16 mouse cellular contexts compared by ENCODE assay signal in the genomic region with DNA sequence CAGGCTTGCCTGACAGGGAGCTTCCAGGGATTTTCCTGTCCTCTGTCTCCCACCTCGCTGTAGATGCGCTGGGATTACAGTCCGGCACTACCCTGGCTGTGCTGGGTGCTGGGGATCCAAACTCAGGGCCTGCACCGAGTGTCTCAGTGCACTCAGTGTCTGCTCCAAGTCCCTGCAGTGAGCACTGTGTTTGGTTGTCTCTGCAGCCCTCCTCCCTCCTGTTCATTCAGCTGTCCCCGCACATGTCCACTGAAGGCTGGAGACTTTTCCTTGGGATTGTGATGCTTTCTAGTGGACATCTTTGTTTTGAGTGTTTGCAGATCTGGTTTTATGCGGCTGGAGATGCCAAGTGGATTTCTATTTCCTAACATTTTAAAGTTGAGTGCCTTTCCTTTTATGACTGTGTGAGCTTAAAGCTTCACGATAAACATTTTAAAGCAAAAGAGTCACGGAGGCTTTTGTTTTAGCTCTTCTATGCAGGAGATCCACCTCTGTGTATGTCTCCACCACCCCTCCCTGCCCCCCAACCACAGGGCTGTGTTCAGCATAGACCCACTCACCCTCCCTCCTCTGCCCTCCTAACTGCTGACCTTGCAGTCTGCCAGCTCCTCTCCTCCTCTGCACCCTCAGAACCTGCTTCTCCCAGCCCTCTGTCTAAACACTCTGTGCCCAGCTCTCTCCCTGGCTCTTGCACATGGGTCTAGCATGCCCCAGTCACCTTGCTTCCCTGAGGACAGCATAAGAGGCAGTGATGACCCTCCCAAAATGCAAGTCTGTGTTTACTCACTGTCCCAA. TPM values are rescaled to one million over a fixed set of nuclear protein-coding genes. Genes with fewer than 3 reads are reported as not detected.
DNase-seq lines count a peak whose midpoint lies in the region; ATAC-seq lines count a peak whose summit lies in the region.
"Had no signal": no experiment of that assay in that cellular context is flagged by ENCODE, and none has a peak within 500 bp of the region (broad histone marks: within the 10 kb centered on the region; RNA-seq: fewer than 3 reads in every experiment).

No protein-coding gene starts in this region.

- H3K4me1 ChIP-seq in hindbrain, embryonic 14.5 days (replicated peaks; ENCODE audit: control insufficient read depth, insufficient read depth, low read length), result peaks cover 12% of the 10 kb centered on the region; the same call in 1 of the 2 replicates
- no peaks in the 10 kb centered on the region; the same call in 1 of the 2 replicates for H3K4me1 ChIP-seq in hindbrain, embryonic 11.5 days (replicated peaks; ENCODE audit: control insufficient read depth, insufficient read depth, low read length)
- H3K4me1 ChIP-seq: heart, embryonic 12.5 days had no signal

- no peaks in the 10 kb centered on the region for H3K36me3 ChIP-seq in hindbrain, embryonic 14.5 days (replicated peaks; ENCODE audit: control insufficient read depth, insufficient read depth)
- no peaks in the 10 kb centered on the region for H3K36me3 ChIP-seq in hindbrain, embryonic 11.5 days (ENCODE audit: control insufficient read depth, insufficient read depth, low read length)
- H3K36me3 ChIP-seq: forebrain, embryonic 12.5 days; heart, embryonic 12.5 days had no signal

- ATAC-seq in hindbrain, embryonic 14.5 days (ENCODE audit: low FRiP score), result no peak
- ATAC-seq in hindbrain, embryonic 11.5 days (ENCODE audit: low FRiP score), result no peak
- ATAC-seq in megakaryocyte progenitor cell, adult 5-6 weeks (replicated peaks; ENCODE audit: poor library complexity), result no peak

- DNase-seq in cerebellum, postnatal 14 days, result peak; percentile 47 to 65
- DNase-seq in cerebellum, adult 11-12 months, result no peak
- DNase-seq in hindbrain, embryonic 14.5 days (ENCODE audit: low spot score), result no peak
- no peak for DNase-seq in hindbrain, embryonic 11.5 days (ENCODE audit: low spot score)
- DNase-seq in adrenal gland, postnatal 36 days, result peak; percentile 52 to 62
- DNase-seq in kidney, postnatal 10 days, result peak; percentile 62
- no peak for DNase-seq in testis, postnatal 14 days (ENCODE audit: low spot score)
- DNase-seq: cerebellum, adult 8-10 months; gastrocnemius, postnatal 36 days; midbrain, embryonic 14.5 days; spleen, adult 18-20 months had no signal

- no peak overlapping the region for H3K4me3 ChIP-seq in hindbrain, embryonic 14.5 days (replicated peaks; ENCODE audit: low read length)
- H3K4me3 ChIP-seq in hindbrain, embryonic 11.5 days (ENCODE audit: low read depth, low read length), result no peak overlapping the region
- H3K4me3 ChIP-seq: forebrain, embryonic 12.5 days; heart, embryonic 12.5 days had no signal

- 71% methylated on average over 8 of the region's 8 CpGs for WGBS in hindbrain, embryonic 14.5 days
- 78% methylated on average over 8 of the region's 8 CpGs for WGBS in hindbrain, embryonic 11.5 days

- H3K9me3 ChIP-seq in hindbrain, embryonic 14.5 days (ENCODE audit: control insufficient read depth, low read length), result no peaks in the 10 kb centered on the region
- H3K9me3 ChIP-seq in hindbrain, embryonic 11.5 days (ENCODE audit: control insufficient read depth, low read length), result no peaks in the 10 kb centered on the region
- H3K9me3 ChIP-seq: forebrain, embryonic 12.5 days; heart, embryonic 12.5 days had no signal

- no peak overlapping the region for H3K9ac ChIP-seq in hindbrain, embryonic 14.5 days
- no peak overlapping the region for H3K9ac ChIP-seq in hindbrain, embryonic 11.5 days (ENCODE audit: low read depth, low read length)
- H3K9ac ChIP-seq: forebrain, embryonic 12.5 days; heart, embryonic 12.5 days; liver, embryonic 14.5 days had no signal

- H3K27ac ChIP-seq in hindbrain, embryonic 14.5 days, result peak overlapping the region; percentile 26
- no peak overlapping the region for H3K27ac ChIP-seq in hindbrain, embryonic 11.5 days (ENCODE audit: low read depth, low read length)
- H3K27ac ChIP-seq: forebrain, embryonic 12.5 days; liver, embryonic 14.5 days had no signal

- no peak overlapping the region for H3K4me2 ChIP-seq in hindbrain, embryonic 14.5 days (replicated peaks)
- H3K4me2 ChIP-seq in hindbrain, embryonic 11.5 days (replicated peaks; ENCODE audit: low read depth, low read length), result no peak overlapping the region
- H3K4me2 ChIP-seq: forebrain, embryonic 12.5 days; heart, embryonic 12.5 days had no signal

- no peaks in the 10 kb centered on the region for H3K27me3 ChIP-seq in hindbrain, embryonic 14.5 days (ENCODE audit: control insufficient read depth, insufficient read depth, low read length)
- no peaks in the 10 kb centered on the region for H3K27me3 ChIP-seq in hindbrain, embryonic 11.5 days (ENCODE audit: control insufficient read depth, insufficient read depth, low read length)
- H3K27me3 ChIP-seq: forebrain, embryonic 12.5 days; heart, embryonic 12.5 days had no signal

RNA-seq across cellular contexts. Expression of gene Map10, which starts 9.4 kb away (rescaled TPM):
- polyA plus RNA-seq in hindbrain, embryonic 14.5 days (2014; fragmentation: Nextera tagmentation; extraction: Ambion mirVana), result 8.7 and 10.2 TPM in 2 replicates
- polyA plus RNA-seq in hindbrain, embryonic 11.5 days (2014; fragmentation: Nextera tagmentation; extraction: Ambion mirVana), result 7.7 and 9.7 TPM in 2 replicates
- 1 to 10 TPM; 3.3 to 4.2 TPM for total RNA-seq in adrenal gland, postnatal 36 days (2021)
- 1.2 and 1.3 TPM in 2 replicates for total RNA-seq in megakaryocyte progenitor cell, adult 5-6 weeks (2015)
- total RNA-seq in megakaryocyte progenitor cell, adult 5-6 weeks (2017), result 1.1 and 1.3 TPM in 2 replicates
- polyA plus RNA-seq: C2C12 had no signal

RNA-seq across cellular contexts. Expression of gene Ntpcr, which starts 50.7 kb away (rescaled TPM):
- 35.0 and 38.6 TPM in 2 replicates for polyA plus RNA-seq in hindbrain, embryonic 14.5 days (2014; fragmentation: Nextera tagmentation; extraction: Ambion mirVana)
- polyA plus RNA-seq in hindbrain, embryonic 11.5 days (2014; fragmentation: Nextera tagmentation; extraction: Ambion mirVana), result 21.1 and 21.5 TPM in 2 replicates
- 10 to 100 TPM; 17.2 to 23.3 TPM for total RNA-seq in adrenal gland, postnatal 36 days (2021)
- total RNA-seq in megakaryocyte progenitor cell, adult 5-6 weeks (2015), result 50.4 and 51.5 TPM in 2 replicates
- 26.9 and 31.3 TPM in 2 replicates for total RNA-seq in megakaryocyte progenitor cell, adult 5-6 weeks (2017)

Comparison
In these comparisons a context has a peak if more than half of its experiments do, and no peak if none do; other contexts are left out.
1. DNase-seq: peak in cerebellum, postnatal 14 days (2 of 2), adrenal gland, postnatal 36 days (2 of 2) and kidney, postnatal 10 days (single experiment); none in cerebellum, adult 11-12 months (single experiment), hindbrain, embryonic 14.5 days (single experiment), hindbrain, embryonic 11.5 days (single experiment) and testis, postnatal 14 days (single experiment).